Mouse (Mus musculus) ES-Bruce4 (cell line): Measurements from ENCODE around the gene Zfp710. TPM values are rescaled to one million over a fixed set of nuclear protein-coding genes. Genes with fewer than 3 reads are reported as not detected.
"Not testable (repeated sequence)": the region's sequence is repeated elsewhere in the genome, so short reads cannot be mapped to it uniquely, and the experiment has no call there.

Source experiments
- H3K27ac ChIP-seq: 2 replicates; pipeline ENCODE4 v1.5.1; 2012; ENCODE audit warnings: low read length, inconsistent platforms; ENCODE audit not compliant: insufficient read depth
- H3K27me3 ChIP-seq: 2 replicates; pipeline ENCODE4 v1.6.1; 2012; ENCODE audit warnings: mild to moderate bottlenecking, low read length, inconsistent platforms; ENCODE audit not compliant: control insufficient read depth, poor library complexity, insufficient read depth, severe bottlenecking
- H3K36me3 ChIP-seq: 2 replicates; pipeline ENCODE4 v1.6.1; 2012; ENCODE audit warnings: inconsistent platforms, mild to moderate bottlenecking, low read length, moderate library complexity; ENCODE audit not compliant: control insufficient read depth, poor library complexity, insufficient read depth, severe bottlenecking
- H3K4me1 ChIP-seq: one replicate; pipeline ENCODE4 v1.8.1; 2011; ENCODE audit warnings: low read length; ENCODE audit not compliant: control insufficient read depth, insufficient read depth
- H3K4me3 ChIP-seq: 2 replicates; pipeline ENCODE4 v1.5.1; 2011; ENCODE audit warnings: low read depth, mild to moderate bottlenecking, low read length
- H3K9ac ChIP-seq: 2 replicates; pipeline ENCODE4 v1.6.1; 2012; ENCODE audit warnings: low read depth, mild to moderate bottlenecking, inconsistent platforms; ENCODE audit not compliant: poor library complexity, severe bottlenecking
- H3K9me3 ChIP-seq: replicated peaks from 2 replicates; pipeline ENCODE4 v1.6.1; 2012; ENCODE audit warnings: mild to moderate bottlenecking, low read length, inconsistent platforms; ENCODE audit not compliant: control insufficient read depth, poor library complexity, insufficient read depth, severe bottlenecking
- CTCF ChIP-seq: IDR thresholded peaks from one replicate; pipeline ENCODE4 v1.8.1; 2011; ENCODE audit warnings: low read depth, low read length
- EP300 ChIP-seq: IDR thresholded peaks from 2 replicates; pipeline ENCODE4 v1.6.1; 2011; ENCODE audit warnings: low read depth, low read length; ENCODE audit not compliant: insufficient read depth
- POLR2A ChIP-seq: IDR thresholded peaks from one replicate; pipeline ENCODE4 v1.8.1; 2011; ENCODE audit warnings: low read length; ENCODE audit not compliant: insufficient read depth
- polyA plus RNA-seq: library from polyadenylated mRNA; stranded (reverse); fragments of >200 nt; gene quantifications from 2 replicates; pipeline ENCODE4 v1.2.4, GENCODE M21; 2011; ENCODE audit warnings: low read depth; ENCODE audit not compliant: missing spikeins, insufficient read depth, insufficient read length

Gene Zfp710
- polyA plus RNA-seq, 1 experiment: 86.7 TPM

GRCm38 (mm10) chr7:80049746-80050145, 25.1 kb downstream of the Zfp710 start:
- H3K27ac ChIP-seq: no peak overlapping the region

GRCm38 (mm10) chr7:80050382-80050781, 25.8 kb downstream of the Zfp710 start:
- H3K27ac ChIP-seq, H3K36me3 ChIP-seq, H3K4me3 ChIP-seq, H3K9me3 ChIP-seq, H3K4me1 ChIP-seq, H3K27me3 ChIP-seq, H3K9ac ChIP-seq: not testable (repeated sequence)

More at GRCm38 (mm10) chr7:80049746-80050145, 25.1 kb downstream of the Zfp710 start:
- TF ChIP-seq EP300 (no peak), CTCF (no peak), POLR2A (no peak)
- Histone ChIP-seq H3K4me1 (peaks cover 4% of the 10 kb centered on the region), H3K9ac (no peak overlapping the region), H3K9me3 (no peaks in the 10 kb centered on the region), H3K27me3 (no peaks in the 10 kb centered on the region), H3K36me3 (no peaks in the 10 kb centered on the region), H3K4me3 (no peak overlapping the region)

- Histone ChIP-seq H3K9ac (no peak overlapping the region), H3K4me1 (peaks cover 7% of the 10 kb centered on the region)
Measured at GRCm38 (mm10) chr7:80051835-80052234, 27.2 kb downstream of the Zfp710 start.

GRCm38 (mm10) chr7:80052261-80052660, 27.6 kb downstream of the Zfp710 start:
- Histone ChIP-seq H3K9ac (no peak overlapping the region), H3K4me3 (no peak overlapping the region), H3K9me3 (no peaks in the 10 kb centered on the region), H3K27ac (no peak overlapping the region), H3K36me3 (no peaks in the 10 kb centered on the region; the same call in 1 of the 2 replicates), H3K27me3 (no peaks in the 10 kb centered on the region), H3K4me1 (peaks cover 9% of the 10 kb centered on the region)
- TF ChIP-seq POLR2A (no peak), CTCF (no peak), EP300 (no peak)

More at GRCm38 (mm10) chr7:80051835-80052234, 27.2 kb downstream of the Zfp710 start:
- H3K9me3 ChIP-seq: no peaks in the 10 kb centered on the region
- no peaks in the 10 kb centered on the region; the same call in 1 of the 2 replicates for H3K36me3 ChIP-seq
- no peak for TF ChIP-seq CTCF
- TF ChIP-seq EP300: no peak
- TF ChIP-seq POLR2A: no peak
- no peaks in the 10 kb centered on the region for H3K27me3 ChIP-seq
- no peak overlapping the region for H3K27ac ChIP-seq
- no peak overlapping the region for H3K4me3 ChIP-seq

- Histone ChIP-seq H3K9ac (no peak overlapping the region), H3K27ac (no peak overlapping the region), H3K4me1 (peaks cover 9% of the 10 kb centered on the region)
Measured at GRCm38 (mm10) chr7:80053147-80053546, 28.5 kb downstream of the Zfp710 start.

GRCm38 (mm10) chr7:80055781-80056180, 31.2 kb downstream of the Zfp710 start:
- Histone ChIP-seq H3K27me3 (no peaks in the 10 kb centered on the region), H3K9me3 (no peaks in the 10 kb centered on the region), H3K4me3 (no peak overlapping the region), H3K9ac (no peak overlapping the region), H3K36me3 (no peaks in the 10 kb centered on the region; the same call in 1 of the 2 replicates), H3K4me1 (peaks cover 9% of the 10 kb centered on the region), H3K27ac (no peak overlapping the region)
- TF ChIP-seq EP300 (no peak), CTCF (no peak), POLR2A (no peak)

More at GRCm38 (mm10) chr7:80053147-80053546, 28.5 kb downstream of the Zfp710 start:
- no peak for TF ChIP-seq POLR2A
- TF ChIP-seq EP300: no peak
- no peak for TF ChIP-seq CTCF
- H3K27me3 ChIP-seq: no peaks in the 10 kb centered on the region
- no peaks in the 10 kb centered on the region; the same call in 1 of the 2 replicates for H3K36me3 ChIP-seq
- H3K4me3 ChIP-seq: no peak overlapping the region
- H3K9me3 ChIP-seq: no peaks in the 10 kb centered on the region
